Mouse (Mus musculus) common myeloid progenitor, adult 5-6 weeks (primary cell): ENCODE data around the gene Abca4. TPM values are rescaled to one million over a fixed set of nuclear protein-coding genes. Genes with fewer than 3 reads are reported as not detected.
A peak's percentile ranks its signal among the peaks of the same experiment; 100 is the strongest.
"Not testable (repeated sequence)": the region's sequence is repeated elsewhere in the genome, so short reads cannot be mapped to it uniquely, and the experiment has no call there.

Experiments
- ATAC-seq: replicated peaks from 2 replicates; pipeline ENCODE4 v1.8.0; 2016; ENCODE audit warnings: low read depth, mild to moderate bottlenecking, moderate TSS enrichment, inconsistent platforms; ENCODE audit not compliant: poor library complexity, severe bottlenecking
- total RNA-seq: library from RNA; stranded (forward); fragments of 200-1000, 187-1606 nt; gene quantifications from 2 replicates; pipeline ENCODE4 v1.2.3, GENCODE M21; 2017

Abca4 gene
- total RNA-seq, 1 experiment from 2014 or later, result 1.2 TPM

DNA sequence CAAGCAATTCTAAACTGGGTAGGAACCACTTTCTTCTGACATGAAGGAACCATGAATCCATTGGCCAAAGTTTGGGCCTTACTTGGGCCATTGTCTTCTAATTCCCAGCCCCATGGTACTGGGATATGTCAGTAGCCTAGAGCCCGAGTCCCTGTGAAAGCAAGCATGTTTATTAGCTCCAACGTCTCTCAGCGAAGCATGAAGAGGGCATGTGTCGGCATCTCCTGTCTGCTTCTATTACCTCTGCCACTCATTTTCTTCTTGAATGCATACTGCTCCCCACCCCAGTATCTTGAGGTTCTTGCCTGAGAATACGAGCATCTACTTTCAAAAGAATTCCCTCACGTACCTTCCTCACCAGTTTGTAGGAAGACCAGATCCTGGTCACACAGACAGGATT, 161.5 kb downstream of the Abca4 start:
- ATAC-seq, result no peak

DNA sequence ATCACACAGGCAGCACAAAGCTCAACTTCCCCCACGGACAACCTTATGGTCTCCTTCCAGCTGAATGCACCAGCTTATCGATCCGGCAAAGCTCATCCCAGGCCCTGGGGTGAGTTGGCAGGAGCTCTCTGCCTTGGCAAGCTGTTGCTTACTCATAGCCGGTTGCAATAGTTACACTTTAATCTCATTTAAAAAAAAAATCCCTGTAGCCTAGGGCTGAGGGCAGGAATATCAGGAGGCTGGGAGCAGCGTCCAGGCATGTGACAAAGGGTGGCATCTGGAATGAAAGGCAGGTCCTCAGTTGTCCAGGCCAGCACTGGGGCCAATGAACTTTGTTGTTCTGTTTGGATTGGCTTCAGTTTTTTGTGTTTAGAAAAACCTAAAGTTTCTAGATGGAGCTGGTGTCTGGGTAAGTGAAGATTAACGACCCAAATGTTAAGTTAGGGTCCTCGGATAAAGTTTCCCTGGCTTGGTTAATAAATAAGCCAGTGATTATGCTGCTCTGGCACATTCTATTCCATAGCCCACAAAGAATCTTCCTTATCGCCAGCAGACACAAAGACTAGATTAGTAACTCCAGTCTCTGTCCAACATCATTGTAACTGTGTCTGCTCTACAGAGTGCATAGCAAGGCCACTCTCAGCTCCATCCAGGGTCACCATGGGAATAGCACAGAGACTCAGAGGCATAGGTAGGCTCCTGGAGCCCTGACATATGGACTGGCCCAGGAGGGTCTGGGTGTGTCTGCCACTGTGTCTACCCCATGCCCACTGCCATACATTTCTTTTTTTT, 162.2 kb downstream of the Abca4 start:
- no peak for ATAC-seq

DNA sequence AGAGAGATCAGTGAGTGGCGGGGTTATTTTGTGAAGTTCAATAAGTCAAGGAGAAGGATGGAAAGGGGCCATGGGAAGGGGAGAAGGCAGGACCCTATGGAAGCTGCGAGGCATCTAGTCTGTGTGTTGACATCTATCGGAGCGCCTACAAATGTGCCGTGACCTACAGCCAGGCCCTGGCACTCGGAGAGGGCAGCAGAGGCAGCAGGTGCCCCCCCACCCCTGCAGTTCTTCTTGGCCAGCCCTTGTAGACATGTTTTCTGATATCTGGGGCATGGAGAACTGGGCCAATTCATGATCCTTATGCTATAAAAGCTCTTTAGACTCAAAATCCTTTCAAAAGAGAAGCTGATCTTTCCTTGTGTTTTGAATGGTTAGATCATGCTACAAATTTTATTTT, 163.5 kb downstream of the Abca4 start:
- ATAC-seq, result no peak

DNA sequence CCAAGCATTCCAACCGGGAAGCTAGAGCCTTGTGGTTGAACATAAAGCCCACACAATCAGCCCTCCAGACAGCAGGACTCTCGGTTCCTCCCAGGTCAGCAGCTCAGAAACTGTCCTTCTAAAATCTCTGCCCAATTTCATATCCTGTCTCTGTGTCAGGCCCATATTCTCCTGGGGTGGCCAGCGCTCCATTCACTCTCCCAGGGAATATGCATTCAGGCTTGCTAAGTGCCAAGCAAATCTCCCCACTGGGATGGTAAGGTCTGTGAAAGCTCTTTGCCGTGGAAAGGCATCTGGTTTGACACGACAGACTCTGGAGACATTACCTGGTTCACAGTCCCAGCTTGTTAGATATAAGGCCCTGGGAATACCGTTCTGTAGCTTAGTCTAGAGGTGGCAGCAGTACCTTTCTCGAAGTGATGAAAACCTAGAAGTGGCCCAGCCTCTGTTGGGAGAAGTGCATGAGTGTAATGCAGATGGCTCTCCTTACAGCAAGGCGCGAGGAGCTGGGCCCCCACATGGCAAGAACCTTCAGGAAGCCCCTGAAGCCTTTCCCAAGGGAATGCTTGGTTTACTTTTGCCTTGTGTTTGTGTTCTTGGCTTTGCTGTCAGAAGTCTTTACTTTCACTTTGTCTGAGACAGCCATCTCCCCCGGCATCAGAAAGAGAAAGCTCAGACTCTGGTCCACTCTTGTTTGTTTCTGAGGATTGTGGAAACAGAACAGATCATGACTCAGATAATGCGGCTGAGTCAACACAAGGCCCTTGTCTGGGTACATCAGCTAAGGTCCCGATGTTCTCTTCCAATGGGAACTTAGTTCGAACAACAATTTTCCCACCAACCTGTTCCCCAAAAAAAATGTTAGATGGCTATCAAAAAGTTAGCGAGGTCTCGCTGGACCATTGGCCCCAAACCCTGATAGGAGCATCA, 164.3 kb downstream of the Abca4 start:
- no peak for ATAC-seq

DNA sequence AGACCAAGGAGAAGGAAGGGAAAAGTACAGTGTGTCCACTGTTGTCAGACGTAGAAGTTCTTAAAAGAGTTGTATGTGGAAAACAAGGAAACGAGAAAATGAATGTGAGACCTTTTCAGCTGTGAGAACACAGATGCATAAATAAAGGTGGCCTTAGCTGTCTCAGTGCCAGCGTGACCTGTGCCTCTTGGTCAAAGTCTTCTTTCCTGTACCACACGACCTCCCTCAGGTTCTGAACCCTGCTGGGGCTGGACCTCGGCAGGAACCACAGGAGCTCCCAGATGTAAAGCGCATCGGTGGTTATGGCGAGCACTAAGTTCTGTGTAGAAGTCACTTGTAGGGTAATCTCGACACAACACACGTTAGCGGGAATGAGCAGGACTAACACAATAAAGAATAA, 165.3 kb downstream of the Abca4 start:
- ATAC-seq, result peak; percentile 26; the same call in 1 of the 2 replicates

DNA sequence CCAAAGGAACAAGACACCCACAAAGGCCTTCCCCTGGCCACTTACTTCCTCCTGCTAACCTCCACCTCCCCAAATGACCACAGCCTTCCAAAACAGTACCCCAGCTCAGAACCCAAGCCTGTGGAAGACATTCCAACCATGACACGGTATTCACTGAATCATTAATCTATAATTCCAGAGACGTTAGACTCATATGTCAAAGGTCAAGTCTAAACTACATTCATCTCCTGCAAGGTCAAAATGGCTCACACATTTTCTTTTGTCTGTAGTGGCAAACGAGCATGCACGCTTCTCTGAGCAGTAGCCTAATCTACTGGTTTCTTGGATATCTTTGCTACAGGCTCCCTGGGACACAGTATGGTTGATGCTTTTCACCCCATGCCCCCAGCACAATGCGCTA, 166.2 kb downstream of the Abca4 start:
- no peak for ATAC-seq

DNA sequence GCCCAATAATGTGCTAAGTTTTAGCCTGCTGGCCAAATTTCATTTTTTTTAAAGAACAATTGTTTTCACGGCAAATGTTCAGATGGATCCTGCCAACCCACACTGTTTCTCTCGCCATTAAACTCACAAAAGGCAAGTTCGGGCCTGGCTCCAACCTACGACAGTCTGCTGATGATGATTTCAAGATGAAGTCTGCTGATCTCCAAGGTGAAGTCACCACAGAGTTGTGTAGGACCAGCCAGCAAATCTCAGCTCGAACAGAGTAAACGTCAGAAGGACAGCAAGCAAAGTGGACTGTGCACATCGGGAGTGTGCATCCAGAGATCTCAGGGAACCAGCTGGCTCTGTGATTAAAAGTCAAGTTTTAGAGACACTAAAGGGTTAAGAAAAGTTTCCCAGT, 166.6 kb downstream of the Abca4 start:
- no peak for ATAC-seq

DNA sequence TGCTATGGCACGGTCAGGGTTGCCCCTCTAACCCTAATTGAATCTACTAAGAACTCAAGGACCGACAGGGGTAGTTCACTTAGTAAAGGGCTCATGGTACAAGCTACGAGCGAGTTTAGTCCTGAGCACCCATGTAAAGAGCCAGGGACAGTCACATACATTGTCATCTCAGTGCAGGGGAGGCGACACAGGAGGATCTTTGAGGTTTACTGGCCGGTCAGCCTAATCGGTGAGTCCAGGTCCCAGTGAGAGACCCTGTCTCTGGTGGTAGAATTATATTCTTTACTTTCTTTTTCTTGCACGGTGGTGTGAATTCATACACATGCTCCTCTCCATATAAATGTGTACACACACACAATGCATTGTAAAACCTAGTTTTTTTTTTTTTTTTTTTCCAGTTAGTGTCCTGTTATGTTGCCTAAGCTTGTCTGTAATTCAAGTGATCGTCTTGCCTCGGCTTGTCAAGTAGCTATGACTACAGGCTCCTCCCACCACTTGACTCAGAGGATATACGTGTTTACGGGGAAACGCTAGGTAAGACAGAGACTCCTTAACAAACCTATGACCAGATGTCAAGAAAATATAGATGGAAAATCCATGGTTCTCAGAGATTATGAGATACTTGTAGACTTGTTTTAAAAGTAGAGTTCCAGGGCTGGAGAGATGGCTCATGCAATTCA, 167.3 kb downstream of the Abca4 start:
- no peak for ATAC-seq

DNA sequence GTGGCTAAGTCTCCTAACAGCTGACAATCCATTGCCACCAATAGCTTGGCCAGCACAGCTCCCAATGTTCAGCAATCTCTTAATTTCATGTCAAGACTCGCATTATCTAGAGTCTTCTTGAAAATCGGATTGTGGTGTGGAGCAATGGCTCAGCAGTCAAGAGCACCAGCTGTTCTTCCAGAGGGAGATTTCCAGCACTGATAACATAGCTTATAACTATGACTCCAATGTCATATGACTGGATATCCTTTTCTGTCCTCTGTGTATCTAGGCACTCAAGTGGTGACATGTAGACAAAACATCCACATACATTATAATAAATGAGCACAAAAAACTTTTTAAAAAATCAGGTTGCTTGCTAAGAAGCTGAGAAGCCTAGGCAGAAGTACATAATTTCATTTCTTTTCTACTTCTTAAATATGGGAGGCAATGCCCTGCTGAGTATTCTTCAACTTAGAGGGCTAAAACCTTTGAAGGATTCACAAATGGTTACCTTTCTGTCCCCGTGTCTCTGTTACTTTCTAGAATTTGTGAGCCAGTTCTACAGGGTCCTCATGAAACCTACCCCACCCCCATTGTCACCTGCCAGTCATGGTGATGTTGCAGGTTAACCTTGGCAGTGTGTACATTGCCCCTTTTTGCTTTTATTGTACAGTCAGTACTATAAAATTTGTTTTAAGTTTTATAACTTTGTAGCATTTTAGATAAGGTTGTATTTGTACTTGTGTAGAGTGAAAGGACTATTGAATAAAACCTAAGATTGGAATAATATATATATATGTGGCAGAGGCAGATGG, 177.2 kb downstream of the Abca4 start:
- no peak for ATAC-seq

DNA sequence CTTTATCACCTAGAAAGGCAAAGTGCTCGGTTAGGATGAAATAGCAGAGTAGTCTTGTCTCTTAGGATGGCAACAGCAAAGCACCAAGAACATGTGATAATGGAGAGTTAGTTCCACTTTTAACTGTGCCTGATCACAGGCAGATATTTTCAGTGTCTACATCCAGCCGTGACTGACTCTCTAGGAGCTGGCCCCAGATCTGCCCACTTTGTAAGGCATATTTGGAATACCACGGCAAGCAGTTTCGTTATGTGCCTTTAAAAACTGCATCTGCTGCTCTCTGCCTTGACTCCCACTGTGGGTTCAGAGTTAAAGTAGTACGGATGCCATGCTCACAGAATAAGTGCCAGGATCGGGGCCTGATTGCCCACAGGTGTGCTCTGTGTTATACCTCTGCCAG, 182.7 kb downstream of the Abca4 start:
- not testable (repeated sequence) for ATAC-seq

Other genes starting within 250 kb of the Abca4 start
- 36.7 and 39.6 TPM in 2 replicates for gene Abcd3, start 229.1 kb upstream of the Abca4 start, total RNA-seq
- 1.7 and 2.6 TPM in 2 replicates for gene Arhgap29, start 91.9 kb upstream of the Abca4 start, total RNA-seq
- 94.7 and 97.4 TPM in 2 replicates for gene Gclm, start 201.1 kb downstream of the Abca4 start, total RNA-seq
- gene Dnttip2, start 229.9 kb downstream of the Abca4 start, total RNA-seq, result 169 and 179 TPM in 2 replicates
- gene Bcar3, start 249.7 kb downstream of the Abca4 start, total RNA-seq, result 0.97 and 1.0 TPM in 2 replicates